Mouse (Mus musculus) intestine, postnatal 0 days (tissue): ENCODE data around the gene Tirap. TPM values are rescaled to one million over a fixed set of nuclear protein-coding genes. Genes with fewer than 3 reads are reported as not detected.

Source experiments
- ATAC-seq: fragments of 200-750 bp; cut with Nextera tagmentation; 2 replicates; pipeline ENCODE4 v1.8.0; 2017; ENCODE audit warnings: mild to moderate bottlenecking, moderate TSS enrichment, moderate library complexity
- H3K27ac ChIP-seq: fragments of 300-500 bp; sonication (generic); 2 replicates; pipeline ENCODE4 v1.5.1; 2014; ENCODE audit warnings: mild to moderate bottlenecking, low read depth, low read length, moderate library complexity
- H3K27me3 ChIP-seq: fragments of 300-500 bp; sonication (generic); replicated peaks from 2 replicates; pipeline ENCODE4 v1.6.1; 2014; ENCODE audit warnings: low read length, mixed read lengths; ENCODE audit not compliant: control insufficient read depth, insufficient read depth
- H3K36me3 ChIP-seq: fragments of 300-500 bp; sonication (generic); 2 replicates; pipeline ENCODE4 v1.6.1; 2014; ENCODE audit warnings: mild to moderate bottlenecking, moderate library complexity; ENCODE audit not compliant: control insufficient read depth, insufficient read depth
- H3K4me1 ChIP-seq: fragments of 300-500 bp; sonication (generic); replicated peaks from 2 replicates; pipeline ENCODE4 v1.6.1; 2014; ENCODE audit warnings: antibody characterized with exemption, low read length, mixed read lengths; ENCODE audit not compliant: control insufficient read depth, insufficient read depth
- H3K4me2 ChIP-seq: fragments of 300-500 bp; sonication (generic); replicated peaks from 2 replicates; pipeline ENCODE4 v1.6.1; 2014; ENCODE audit warnings: low read depth, mild to moderate bottlenecking, moderate library complexity
- H3K4me3 ChIP-seq: fragments of 300-500 bp; sonication (generic); 2 replicates; pipeline ENCODE4 v1.5.1; 2014; ENCODE audit warnings: low read depth, low read length
- H3K9ac ChIP-seq: fragments of 300-500 bp; sonication (generic); 2 replicates; pipeline ENCODE4 v1.6.1; 2014; ENCODE audit warnings: mild to moderate bottlenecking, low read depth, low read length
- H3K9me3 ChIP-seq: fragments of 300-500 bp; sonication (generic); 2 replicates; pipeline ENCODE4 v1.6.1; 2016; ENCODE audit warnings: mixed run types; ENCODE audit not compliant: control insufficient read depth
- CTCF ChIP-seq: sonication (generic); IDR thresholded peaks from 2 replicates; pipeline ENCODE4 v1.5.1; 2016; ENCODE audit warnings: low read depth, mild to moderate bottlenecking, control low read depth, antibody characterized with exemption, moderate library complexity
- WGBS: fragments of 180-500 bp; shearing (Covaris S2); extraction: QIAGEN DNeasy Blood & Tissue Kit; methylation state at CpG from one replicate; pipeline ENCODE4 v1.1.7; 2014; 5-methylcytosine and 5-hydroxymethylcytosine counted together
- polyA plus RNA-seq: library from polyadenylated mRNA; unstranded; fragments of >200 nt; fragmentation: Nextera tagmentation; extraction: Ambion mirVana; gene quantifications from 2 replicates; pipeline ENCODE4 v1.2.1, GENCODE M21; 2015

The Tirap gene
- polyA plus RNA-seq, 1 experiment from 2014 or later, result 10.0 TPM

GRCm38 (mm10) chr9:35182832-35183231, 17.3 kb downstream of the Tirap start:
- Histone ChIP-seq H3K4me2 (no peak overlapping the region), H3K9me3 (no peaks in the 10 kb centered on the region), H3K27me3 (no peaks in the 10 kb centered on the region), H3K9ac (no peak overlapping the region), H3K27ac (no peak overlapping the region), H3K4me1 (no peaks in the 10 kb centered on the region), H3K4me3 (no peak overlapping the region), H3K36me3 (peaks cover 9% of the 10 kb centered on the region; the same call in 1 of the 2 replicates)
- WGBS, result 71% methylated on average over 2 of the region's 2 CpGs
- TF ChIP-seq CTCF, result no peak
- ATAC-seq, result no peak

- no peaks in the 10 kb centered on the region for H3K36me3 ChIP-seq
- 49% methylated on average over 14 of the region's 14 CpGs for WGBS
- H3K9ac ChIP-seq, result no peak overlapping the region
- H3K27ac ChIP-seq, result no peak overlapping the region
- ATAC-seq, result no peak
- H3K27me3 ChIP-seq, result no peaks in the 10 kb centered on the region
- H3K4me1 ChIP-seq, result no peaks in the 10 kb centered on the region
- no peaks in the 10 kb centered on the region for H3K9me3 ChIP-seq
- TF ChIP-seq CTCF, result no peak
- peak overlapping the region; percentile 74 for H3K4me2 ChIP-seq
- peak overlapping the region; percentile 59 for H3K4me3 ChIP-seq
These were observed 23.9 kb downstream of the Tirap start for GRCm38 (mm10) chr9:35176124-35176659.

GRCm38 (mm10) chr9:35175251-35176123, 24.6 kb downstream of the Tirap start, which contains the start of gene Dcps:
TSS of gene Dcps (minus strand) at chr9:35176061.
- H3K4me3 ChIP-seq, result peak within 1 kb of the TSS; percentile 59
- H3K9ac ChIP-seq, result peak within 1 kb of the TSS; percentile 28
- H3K4me1 ChIP-seq, result no peaks in the 10 kb centered on the region
- under 1% methylated on average over 38 of the region's 38 CpGs for WGBS
- H3K27ac ChIP-seq, result peak within 1 kb of the TSS; percentile 55
- ATAC-seq, result peak; percentile 93
- no peaks in the 10 kb centered on the region for H3K27me3 ChIP-seq
- H3K36me3 ChIP-seq, result no peaks in the 10 kb centered on the region
- TF ChIP-seq CTCF, result peak; percentile 57
- no peaks in the 10 kb centered on the region for H3K9me3 ChIP-seq
- H3K4me2 ChIP-seq, result peak within 1 kb of the TSS; percentile 74

- Histone ChIP-seq H3K36me3 (peaks cover 8% of the 10 kb centered on the region), H3K4me3 (no peak overlapping the region), H3K27me3 (no peaks in the 10 kb centered on the region), H3K9ac (no peak overlapping the region), H3K4me2 (no peak overlapping the region), H3K4me1 (no peaks in the 10 kb centered on the region), H3K9me3 (no peaks in the 10 kb centered on the region), H3K27ac (no peak overlapping the region)
- 89% methylated on average over 1 of the region's 1 CpGs for WGBS
- no peak for ATAC-seq
- TF ChIP-seq CTCF, result no peak
These were observed 26.8 kb downstream of the Tirap start for GRCm38 (mm10) chr9:35173331-35173730.

- WGBS, result 89% methylated on average over 7 of the region's 7 CpGs
- no peak for TF ChIP-seq CTCF
- H3K9ac ChIP-seq, result no peak overlapping the region
- H3K36me3 ChIP-seq, result peaks cover 8% of the 10 kb centered on the region
- no peaks in the 10 kb centered on the region for H3K27me3 ChIP-seq
- no peak overlapping the region for H3K27ac ChIP-seq
- H3K4me2 ChIP-seq, result no peak overlapping the region
- H3K4me3 ChIP-seq, result no peak overlapping the region
- no peak for ATAC-seq
- no peaks in the 10 kb centered on the region for H3K9me3 ChIP-seq
- H3K4me1 ChIP-seq, result no peaks in the 10 kb centered on the region
These were observed 30.0 kb downstream of the Tirap start for GRCm38 (mm10) chr9:35170071-35170470.

- no peak overlapping the region for H3K4me3 ChIP-seq
- WGBS, result 64% methylated on average over 9 of the region's 9 CpGs
- no peak overlapping the region for H3K27ac ChIP-seq
- no peak overlapping the region for H3K4me2 ChIP-seq
- H3K9me3 ChIP-seq, result no peaks in the 10 kb centered on the region
- H3K36me3 ChIP-seq, result peaks cover 8% of the 10 kb centered on the region
- H3K4me1 ChIP-seq, result no peaks in the 10 kb centered on the region; the same call in 1 of the 2 replicates
- ATAC-seq, result no peak
- TF ChIP-seq CTCF, result no peak
- no peaks in the 10 kb centered on the region for H3K27me3 ChIP-seq
- H3K9ac ChIP-seq, result no peak overlapping the region
These were observed 33.1 kb downstream of the Tirap start for GRCm38 (mm10) chr9:35166798-35167635.
